Mouse (Mus musculus) retina, embryonic 14.5 days (tissue): ENCODE results near the gene Etv3.
"Not testable (repeated sequence)": the region's sequence is repeated elsewhere in the genome, so short reads cannot be mapped to it uniquely, and the experiment has no call there.

ENCODE experiments used
- DNase-seq: peaks from one replicate; pipeline ENCODE4 v3.0.0-alpha.2; 2015; ENCODE audit warnings: low spot score

Etv3 gene

DNA sequence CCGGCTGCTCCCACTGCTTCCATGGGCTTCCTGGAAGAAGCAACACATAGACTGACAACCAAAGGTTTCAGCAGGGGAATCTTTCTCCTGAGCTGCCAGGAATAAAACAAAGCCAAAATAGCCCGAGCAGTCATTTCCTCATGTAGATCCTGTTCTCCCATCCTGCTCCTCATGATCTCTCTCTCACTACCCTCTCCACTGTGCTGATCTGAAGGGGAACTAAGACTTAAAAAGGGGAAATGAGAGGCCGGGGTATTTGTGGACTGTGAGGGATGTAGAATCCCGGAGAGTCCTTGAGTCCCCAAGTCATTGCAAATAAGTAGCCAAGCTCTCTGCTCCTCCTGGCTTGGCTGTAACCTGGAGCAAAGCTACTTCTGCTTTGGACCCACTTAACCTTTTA lies 4.1 kb upstream of the Etv3 start:
- no peak for DNase-seq

DNA sequence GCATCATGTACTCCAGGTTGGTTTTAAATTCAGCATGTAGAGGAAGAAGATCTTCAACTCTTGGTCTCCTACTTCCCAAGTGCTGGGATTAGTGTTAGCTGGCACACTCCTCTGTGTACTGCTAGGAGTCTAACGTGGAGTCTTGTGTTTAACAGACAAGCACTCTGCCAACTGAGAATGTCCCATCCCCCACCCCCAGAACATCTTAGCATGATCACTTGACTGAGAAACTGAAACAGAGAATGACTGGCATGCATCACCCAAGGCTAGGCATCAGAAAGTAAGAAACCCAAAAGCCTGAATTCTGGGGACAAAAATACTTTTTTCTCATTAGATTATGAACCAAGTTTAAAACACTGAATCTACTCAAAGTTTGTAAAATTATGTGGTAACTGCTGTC lies 3.4 kb upstream of the Etv3 start:
- no peak for DNase-seq

DNA sequence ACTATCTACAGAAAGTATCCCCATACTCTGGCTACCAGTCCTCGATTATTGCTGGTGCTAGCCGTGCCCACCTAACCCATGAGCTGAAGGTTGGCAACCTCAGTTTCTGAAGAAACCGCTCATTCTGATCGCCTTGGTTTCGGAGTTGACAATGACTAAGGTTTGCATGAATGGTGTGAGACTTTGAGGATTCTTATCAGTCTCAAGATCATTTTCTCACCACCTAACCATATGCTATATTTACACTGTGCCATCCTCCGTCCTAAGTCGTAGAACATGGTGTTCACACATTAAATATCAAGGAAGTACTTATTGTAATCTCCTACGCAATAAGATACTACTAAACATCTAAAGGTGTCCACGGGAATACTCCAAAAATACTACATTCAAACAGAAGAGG lies 1.5 kb upstream of the Etv3 start:
- no peak for DNase-seq

DNA sequence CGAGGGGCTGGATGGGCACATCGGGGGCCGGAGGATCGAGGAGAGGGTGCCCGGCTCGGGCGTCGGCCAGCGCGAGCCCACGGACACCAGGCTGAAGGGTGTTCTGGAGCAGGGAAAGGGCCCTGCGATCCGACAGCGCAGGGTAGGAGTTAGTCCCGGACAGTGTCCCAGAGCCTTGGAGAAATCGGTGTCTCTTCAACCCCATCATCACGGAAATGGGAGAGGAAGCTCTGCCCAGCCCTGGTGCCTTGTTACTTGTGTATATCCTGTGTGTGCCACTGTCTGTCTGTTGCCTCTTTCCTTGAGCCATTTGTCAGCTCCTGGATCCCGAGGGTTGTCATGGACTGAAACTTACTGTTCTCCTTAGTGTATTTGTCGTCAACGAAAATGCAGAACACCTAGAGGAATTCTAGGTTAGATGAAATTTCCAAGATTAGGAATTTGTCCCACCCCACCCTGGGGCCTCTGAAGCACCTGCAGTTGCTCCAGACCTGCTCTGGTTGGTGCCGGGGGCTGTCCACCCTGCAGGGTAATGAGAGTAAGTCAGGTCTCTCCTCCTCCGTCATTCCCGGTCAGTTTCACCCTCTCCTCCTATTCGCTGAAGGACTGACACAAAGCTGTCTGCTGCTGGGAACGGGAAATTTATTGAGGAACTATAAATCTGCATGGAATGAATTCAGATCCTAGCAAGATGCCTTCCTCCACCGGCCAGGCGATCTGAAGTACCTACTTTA lies 797 bp downstream of the Etv3 start:
- DNase-seq, result no peak

DNA sequence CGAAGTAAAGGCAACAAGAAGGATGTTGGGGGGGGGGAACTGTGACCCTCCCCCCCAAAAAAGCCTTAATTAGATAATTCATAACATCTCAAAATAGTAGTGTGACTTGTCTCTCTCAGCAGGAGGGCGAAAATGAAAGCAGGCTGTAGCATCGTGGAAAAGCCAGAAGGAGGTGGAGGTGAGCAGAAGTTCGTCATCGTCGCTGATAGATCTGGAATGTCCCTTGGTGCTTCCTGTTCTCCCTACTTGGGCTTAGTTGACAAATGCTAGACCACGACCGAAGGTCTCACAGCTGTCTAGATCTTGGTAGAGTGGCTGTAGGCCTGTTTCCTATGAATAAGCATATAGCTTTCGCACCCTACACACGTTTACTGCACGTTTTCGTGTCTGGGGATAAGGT lies 1.9 kb downstream of the Etv3 start:
- DNase-seq, result no peak

DNA sequence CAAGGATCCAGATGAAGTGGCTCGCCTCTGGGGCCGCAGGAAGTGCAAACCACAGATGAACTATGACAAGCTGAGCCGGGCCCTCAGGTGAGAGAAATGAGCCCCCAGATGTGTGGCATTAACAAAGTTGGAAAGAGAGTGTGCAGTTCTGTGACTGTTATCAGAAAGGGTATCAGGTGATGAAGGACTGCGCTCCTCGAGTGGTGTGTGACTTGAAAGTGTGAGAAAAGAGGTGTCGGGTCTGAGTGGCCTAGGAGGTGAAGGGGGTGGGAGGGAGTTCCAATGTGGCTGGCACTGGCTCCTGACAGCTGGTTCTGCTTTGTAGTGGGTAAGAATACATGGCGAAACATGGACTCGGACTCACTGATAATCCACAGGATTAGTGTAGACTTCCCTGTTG lies 2.8 kb downstream of the Etv3 start:
- DNase-seq, result no peak

DNA sequence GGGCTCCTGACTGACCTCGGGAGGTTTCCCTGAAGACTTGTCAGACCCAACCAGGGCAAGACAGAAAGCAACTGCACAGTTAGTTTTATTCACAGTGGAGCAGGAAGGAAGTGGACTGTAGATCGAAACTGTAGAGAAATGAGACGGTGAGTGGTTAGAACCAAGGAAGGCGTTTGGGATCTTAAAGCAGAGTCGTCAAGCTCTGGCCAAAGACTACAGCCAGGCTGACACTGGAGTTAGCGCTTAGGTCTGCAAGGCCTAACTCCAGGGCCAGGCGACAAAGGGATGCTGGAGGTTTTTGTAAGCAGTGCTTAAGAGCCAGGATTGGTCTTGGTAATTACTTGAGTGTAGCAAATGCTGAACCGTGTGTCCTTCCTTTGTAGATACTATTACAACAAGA lies 3.6 kb downstream of the Etv3 start:
- DNase-seq, result no peak

DNA sequence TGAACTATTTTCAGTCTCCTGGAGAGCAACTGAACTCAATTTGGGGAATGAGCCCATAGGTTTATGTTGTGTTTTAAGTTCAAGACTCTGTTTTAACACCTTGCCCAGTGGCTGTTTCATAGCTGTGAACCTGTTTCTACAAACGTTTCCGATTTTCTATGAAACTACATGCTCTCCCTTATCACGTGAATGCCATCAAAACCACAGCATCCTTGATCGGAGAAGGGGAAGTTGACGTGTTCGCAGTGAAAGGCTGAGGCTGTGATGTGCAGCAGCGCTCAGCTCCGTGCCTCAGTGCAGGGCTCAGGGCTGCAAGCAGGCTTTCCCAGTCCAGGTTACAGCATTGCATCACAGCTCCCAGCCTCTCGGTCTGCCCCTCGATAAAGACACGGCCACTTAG lies 4.4 kb downstream of the Etv3 start:
- no peak for DNase-seq

DNA sequence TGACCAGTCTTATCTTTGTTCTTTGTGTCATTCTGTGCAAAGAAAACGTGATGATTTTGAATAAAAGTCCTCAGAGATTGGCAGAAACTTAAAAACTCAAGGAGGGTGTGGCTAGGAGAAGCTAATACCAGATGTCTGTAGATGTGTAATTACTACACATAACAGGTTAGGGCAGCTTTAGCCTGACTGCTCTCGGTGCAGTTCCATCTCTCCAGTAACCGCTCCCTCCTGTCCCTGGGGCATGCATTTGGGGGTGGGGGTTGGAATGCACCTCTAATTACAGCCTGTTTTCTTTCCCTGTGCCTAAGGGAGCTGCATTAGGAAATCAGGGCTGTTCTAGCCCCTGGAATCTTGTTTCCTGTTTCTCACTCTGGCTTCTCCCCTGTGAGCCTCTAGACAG lies 5.0 kb downstream of the Etv3 start:
- no peak for DNase-seq

DNA sequence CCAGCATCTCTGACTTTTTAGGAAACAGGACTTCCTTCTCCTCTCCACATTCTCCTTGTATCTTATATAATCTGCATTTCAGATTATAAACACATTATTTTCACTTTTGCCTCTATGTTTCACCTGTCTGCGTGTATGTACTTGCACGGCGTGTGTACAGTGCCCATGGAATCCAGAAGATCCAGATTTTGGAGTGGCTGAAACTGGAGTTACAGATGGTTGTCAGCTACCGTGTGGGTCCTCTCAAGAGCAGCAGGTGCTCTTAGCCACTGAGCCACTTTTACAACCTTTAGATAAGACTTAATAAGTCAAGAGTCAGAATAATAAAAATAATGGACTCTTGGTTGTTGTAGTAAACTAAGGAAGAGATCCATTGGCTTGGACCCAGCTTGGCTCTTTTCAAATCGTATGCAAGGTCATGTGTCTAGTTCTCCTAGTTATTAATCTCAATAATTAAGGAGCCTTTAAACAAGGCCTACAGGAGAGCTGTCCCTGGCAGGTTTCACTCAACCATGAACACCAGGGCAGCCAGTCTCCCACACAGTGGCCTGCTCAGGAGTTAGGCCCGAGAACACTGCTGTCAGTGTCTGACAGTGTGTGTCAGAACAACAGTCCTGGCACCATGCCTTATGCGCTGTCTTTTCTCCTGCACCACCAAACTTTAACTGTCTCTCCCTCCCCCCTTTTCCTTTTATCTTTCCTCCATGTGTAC lies 8.6 kb downstream of the Etv3 start:
- DNase-seq, result no peak

DNA sequence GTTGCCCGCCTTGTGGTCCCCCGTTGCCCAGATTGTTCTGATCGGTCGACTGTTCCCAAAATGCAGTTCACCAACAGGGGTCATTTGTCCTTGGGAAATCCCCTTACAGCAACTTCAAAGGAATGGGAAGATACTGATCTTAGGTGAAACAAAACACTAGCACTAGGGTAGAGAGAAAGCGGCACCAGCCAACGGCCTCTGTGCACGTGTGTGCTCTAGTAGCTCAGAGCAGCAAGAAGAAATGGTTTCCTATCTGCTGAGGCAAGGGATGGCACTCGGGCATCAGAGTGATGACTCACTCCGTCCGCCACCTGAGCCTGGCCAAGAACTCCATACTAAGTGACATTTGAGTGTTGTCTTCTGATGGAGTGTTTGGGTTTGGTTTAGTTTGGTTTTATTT lies 12.8 kb downstream of the Etv3 start:
- no peak for DNase-seq

DNA sequence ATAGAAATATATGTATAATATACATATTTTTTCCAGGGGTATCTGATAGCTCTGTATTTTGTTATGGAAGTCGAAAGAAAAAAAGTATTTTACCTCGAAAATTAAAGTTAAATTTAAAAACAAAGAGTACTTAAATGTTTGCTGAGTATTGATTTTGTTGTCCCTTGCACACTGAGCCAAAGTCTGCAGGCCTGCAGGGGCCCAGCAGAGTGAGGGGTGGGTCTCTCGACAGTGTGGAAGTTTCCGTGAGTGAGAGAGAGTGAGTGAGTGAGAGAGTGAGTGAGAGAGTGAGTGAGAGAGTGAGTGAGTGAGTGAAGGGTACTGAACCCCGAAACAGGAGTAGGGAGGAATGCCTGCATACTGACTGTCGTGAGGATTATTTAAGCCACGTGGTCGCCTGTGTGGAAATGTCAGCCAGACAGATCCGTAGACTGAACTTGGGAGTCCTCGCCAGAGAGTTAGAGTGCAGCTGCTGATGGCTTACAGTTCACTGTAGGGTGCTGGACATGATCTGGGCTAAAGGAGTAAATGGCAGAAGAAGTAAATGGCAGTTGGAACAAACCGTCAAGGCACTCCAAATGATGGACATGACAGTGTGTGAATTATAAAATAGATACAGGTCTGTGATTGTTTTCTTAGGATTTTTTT lies 14.9 kb downstream of the Etv3 start:
- no peak for DNase-seq

DNA sequence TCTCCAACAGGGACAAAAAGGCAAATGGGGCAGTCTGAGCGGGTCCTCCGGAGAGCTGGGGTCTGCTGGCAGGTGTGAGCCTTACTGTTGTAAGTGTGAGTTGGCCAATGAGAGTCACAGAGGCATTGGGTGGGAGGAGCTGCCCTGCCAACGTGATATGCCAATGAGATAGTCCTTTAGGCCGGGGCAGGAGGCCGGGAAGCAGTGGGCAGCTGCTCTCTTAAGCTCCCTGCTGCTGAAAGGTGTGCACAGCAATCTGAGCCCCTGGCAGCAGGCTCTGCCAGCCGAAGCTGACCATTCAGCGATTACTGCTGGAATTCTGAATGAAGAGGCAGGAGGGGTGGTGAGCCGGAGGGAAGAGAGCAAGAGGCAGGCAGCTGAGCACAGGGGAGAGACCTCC lies 15.5 kb downstream of the Etv3 start:
- no peak for DNase-seq

DNA sequence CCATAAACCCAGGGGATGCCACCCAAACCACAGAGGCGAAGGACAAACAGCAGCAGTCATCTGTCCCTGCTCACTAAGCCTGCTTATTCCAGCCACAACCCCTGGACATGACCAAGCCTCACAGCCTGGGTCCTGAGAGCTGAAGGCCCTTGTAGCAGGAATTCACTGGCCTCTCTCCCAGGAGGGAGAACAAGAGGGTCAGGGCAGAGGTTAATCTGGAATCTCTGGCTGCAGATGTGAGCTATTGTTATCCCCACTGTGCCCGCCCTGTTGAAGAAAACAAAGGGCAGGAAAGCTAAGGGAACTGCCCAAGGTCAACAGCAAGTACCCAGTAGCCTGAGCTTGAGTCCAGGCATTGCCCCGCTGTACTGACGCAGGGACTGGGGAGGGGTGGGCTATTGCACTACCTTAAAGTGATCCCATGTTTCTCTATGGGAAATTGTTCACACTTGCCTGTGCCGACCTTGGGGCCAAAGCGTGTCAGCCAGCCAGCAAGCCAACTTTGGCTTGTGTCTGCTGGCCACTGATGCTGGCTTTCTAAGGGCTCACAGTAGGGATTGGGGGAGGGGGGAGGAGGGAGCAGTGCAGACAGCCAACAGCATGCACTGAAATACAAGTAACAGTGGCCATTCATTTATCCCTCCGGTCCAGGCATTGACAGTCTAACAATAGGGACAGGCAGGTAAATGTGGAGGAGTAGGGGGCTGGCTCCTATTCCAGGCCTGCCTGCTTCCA lies 17.4 kb downstream of the Etv3 start:
- DNase-seq, result peak; percentile 45

DNA sequence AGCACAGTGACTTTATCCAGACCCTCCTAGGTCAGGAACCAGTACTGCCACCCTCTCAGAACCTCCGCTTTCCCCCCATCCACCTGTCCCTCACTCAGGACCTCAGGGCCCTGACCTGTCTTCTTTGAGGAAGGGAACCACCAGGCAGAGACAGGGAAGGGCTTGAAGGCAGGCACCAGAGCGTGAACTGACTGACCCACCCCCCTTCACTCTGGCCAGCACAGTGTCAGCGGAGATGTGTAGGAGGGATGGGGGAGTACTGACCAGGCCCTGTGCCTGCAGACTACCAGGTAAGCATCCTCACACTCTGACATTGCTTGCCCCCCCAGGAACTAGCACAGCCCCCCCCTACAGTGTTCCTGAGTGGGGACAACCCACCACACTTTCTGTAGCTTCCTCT lies 20.3 kb downstream of the Etv3 start:
- no peak for DNase-seq

DNA sequence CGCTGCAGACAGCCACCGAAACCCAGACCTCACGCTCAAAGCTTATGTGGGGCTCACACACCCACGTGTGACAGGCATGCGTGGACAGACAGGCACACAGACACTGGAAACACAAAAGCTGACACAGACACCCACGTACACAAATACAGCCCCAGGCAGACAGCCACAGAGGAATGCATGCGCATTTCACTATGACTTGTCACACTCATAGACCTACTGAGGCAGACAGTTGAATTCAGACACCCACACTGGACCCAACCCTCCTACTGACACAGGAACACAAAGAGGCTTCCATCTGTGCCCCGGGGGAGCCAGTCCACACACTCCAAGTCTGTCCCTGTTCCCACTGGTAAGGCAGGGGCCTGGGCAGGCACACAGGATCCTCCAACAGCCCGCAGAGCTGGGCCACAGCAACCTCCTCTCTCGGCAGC lies 21.1 kb downstream of the Etv3 start:
- DNase-seq, result no peak

DNA sequence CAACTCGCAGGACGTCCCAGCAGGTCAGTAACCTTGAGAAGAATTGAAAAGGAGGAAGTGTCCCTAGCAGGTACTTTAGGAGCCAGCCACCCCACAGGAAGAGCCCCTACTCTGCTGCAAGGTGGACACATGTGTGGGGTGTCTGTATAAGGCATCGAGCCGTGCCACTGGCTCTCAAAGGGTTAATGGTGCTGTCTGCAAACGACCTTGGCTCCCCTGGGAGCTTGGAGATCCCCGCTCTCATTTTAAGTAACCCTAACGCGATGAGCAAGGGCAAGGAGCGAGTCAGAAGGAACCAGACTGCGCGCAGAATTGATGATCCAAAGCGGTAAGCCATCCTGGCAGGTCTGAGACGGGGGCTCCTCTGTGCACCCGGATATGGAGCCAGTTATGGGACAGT lies 24.7 kb downstream of the Etv3 start:
- no peak for DNase-seq

DNA sequence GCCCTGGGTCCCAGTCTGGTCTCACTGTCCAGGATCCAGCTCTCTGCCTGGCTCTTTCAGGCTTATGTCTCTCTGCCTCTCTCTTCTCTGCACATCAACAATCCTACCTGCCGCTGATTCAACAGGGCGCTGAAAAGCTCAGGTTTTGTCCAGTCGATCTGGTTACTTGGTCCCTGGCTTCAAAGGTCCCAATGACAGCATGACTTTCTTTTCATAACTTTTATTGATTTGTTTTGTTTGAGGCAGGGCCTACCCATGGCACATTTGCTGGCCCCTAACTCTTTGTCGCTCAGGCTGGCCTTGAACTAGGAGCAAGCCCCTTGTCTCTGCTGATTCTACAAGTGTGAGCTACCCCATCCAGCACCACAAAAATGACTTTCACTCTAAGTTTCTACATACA lies 27.1 kb downstream of the Etv3 start:
- DNase-seq, result no peak

DNA sequence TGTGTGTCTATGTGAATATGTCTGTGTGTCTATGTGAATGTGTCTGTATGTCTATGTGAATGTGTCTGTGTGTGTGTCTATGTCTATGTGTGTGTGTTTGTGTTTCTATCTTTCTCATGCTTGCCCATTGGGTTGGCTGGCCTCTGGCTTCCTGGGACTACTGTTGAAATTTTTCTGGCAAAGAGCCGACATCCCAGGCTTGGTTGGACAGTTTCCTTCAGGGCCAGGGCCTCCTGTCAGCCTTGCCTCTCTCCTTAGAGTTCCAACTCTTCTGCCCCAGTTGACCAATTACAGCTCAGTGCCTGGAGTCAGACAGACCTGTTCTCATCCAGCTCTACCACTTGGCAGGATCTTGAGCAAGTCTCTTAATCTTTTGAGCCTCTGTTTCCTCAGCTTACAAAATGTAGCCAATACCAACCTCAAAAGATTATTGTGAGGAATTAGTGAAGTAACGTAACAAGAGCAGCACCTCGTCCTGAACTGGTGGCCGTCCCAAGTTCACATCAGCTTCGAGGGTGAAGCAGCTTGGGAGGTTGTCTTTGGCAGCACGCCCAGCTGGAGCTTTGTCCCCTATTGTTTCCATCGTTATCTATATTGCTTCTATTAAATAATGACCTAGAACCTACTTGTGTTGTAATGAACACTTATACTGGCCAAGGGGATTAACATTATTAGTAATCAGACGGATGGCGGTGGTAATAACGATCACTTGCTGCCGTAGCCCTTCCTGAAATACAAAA lies 28.2 kb downstream of the Etv3 start:
- no peak for DNase-seq

DNA sequence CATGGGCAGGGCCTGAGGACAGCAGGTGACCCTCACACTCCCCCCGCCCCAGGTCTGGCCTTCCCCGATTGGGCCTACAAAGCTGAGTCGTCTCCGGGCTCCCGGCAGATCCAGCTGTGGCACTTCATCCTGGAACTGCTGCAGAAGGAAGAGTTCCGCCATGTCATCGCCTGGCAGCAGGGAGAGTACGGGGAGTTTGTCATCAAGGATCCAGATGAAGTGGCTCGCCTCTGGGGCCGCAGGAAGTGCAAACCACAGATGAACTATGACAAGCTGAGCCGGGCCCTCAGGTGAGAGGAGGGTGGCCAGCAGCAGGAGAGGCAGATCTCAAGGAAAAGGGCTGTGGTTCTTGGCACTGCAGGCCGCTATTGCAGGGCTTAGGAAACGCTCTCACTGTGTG lies 29.7 kb downstream of the Etv3 start:
- DNase-seq, result not testable (repeated sequence)

DNA sequence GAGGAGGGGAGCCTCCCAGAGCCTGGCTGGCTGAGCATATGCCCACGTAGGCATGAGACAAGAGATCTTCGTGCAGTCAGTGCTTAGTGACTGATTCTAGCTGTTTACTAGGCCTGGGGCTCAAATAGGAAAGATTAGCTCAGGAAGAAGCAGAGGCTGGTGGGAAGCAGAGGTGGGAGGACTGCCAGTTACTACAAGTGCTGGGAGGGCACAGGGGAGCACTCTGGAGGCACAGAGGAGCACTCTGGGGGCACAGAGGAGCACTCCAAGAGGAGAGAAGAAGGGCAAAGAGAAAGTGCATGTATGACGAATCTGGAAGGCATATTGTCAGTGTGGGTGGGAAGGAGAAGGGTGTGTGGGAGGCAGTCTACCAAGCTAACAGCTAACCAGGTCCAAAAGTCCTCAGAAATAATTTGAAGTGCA lies 30.9 kb downstream of the Etv3 start:
- DNase-seq, result no peak

DNA sequence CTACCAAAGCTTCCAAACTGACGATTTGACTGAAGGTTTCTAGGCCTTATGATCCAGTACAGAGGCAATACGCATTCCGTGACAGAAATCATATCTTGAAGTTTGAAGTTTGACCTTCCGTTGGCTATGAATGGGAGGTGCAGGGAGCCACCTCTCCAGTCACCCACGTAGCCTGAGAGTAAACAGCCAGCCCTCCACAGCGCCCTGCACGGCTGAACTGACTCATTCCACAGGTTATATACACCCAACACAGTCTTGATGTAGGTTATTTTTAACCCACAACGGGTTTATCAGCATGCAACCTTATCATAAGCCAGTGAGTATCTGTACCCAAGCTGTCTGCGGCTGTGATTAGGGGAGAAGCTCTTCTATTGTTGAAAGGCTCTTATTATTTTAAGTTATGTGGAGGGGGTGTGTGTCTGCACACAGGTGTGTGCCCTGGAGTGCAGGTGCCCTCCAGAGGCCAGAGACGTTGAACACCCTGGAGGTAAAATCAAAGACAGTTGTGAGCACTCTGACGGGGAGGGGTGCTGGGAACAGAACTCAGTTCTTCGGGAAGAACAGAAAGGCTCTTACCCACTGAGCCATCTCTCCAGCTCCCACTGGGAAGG lies 31.6 kb downstream of the Etv3 start:
- DNase-seq, result no peak
